Mouse (Mus musculus) cerebellum, adult 9-10 months (tissue): ENCODE data around the gene Gatb.

ENCODE experiments used
- DNase-seq: peaks from one replicate; pipeline ENCODE4 v3.0.0; 2022

The Gatb gene

GRCm38 (mm10) chr3:85661926-85662813 is 88.3 kb downstream of the Gatb start:
- DNase-seq, result no peak

GRCm38 (mm10) chr3:85663826-85664225 is 89.9 kb downstream of the Gatb start:
- DNase-seq, result no peak

- DNase-seq, result peak; percentile 81
Observed at GRCm38 (mm10) chr3:85664591-85665171, 90.8 kb downstream of the Gatb start.

- no peak for DNase-seq
Observed at GRCm38 (mm10) chr3:85666166-85666565, 92.2 kb downstream of the Gatb start.

GRCm38 (mm10) chr3:85666736-85667135 is 92.8 kb downstream of the Gatb start:
- no peak for DNase-seq

- DNase-seq, result no peak
Observed at GRCm38 (mm10) chr3:85667683-85668082, 93.8 kb downstream of the Gatb start.

GRCm38 (mm10) chr3:85669844-85670243 is 95.9 kb downstream of the Gatb start:
- DNase-seq, result no peak

- no peak for DNase-seq
Observed at GRCm38 (mm10) chr3:85677133-85677532, 103.2 kb downstream of the Gatb start.

- DNase-seq, result no peak
Observed at GRCm38 (mm10) chr3:85677952-85678351, 104.0 kb downstream of the Gatb start.

GRCm38 (mm10) chr3:85679312-85679933 is 105.5 kb downstream of the Gatb start:
- DNase-seq, result no peak

GRCm38 (mm10) chr3:85679960-85680359 is 106.0 kb downstream of the Gatb start:
- no peak for DNase-seq

GRCm38 (mm10) chr3:85681136-85681535 is 107.2 kb downstream of the Gatb start:
- no peak for DNase-seq

GRCm38 (mm10) chr3:85683618-85684017 is 109.7 kb downstream of the Gatb start:
- no peak for DNase-seq

- no peak for DNase-seq
Observed at GRCm38 (mm10) chr3:85685271-85685670, 111.4 kb downstream of the Gatb start.

- DNase-seq, result no peak
Observed at GRCm38 (mm10) chr3:85688341-85688740, 114.4 kb downstream of the Gatb start.

GRCm38 (mm10) chr3:85691134-85691533 is 117.2 kb downstream of the Gatb start:
- no peak for DNase-seq

GRCm38 (mm10) chr3:85693013-85693412 is 119.1 kb downstream of the Gatb start:
- no peak for DNase-seq

GRCm38 (mm10) chr3:85695056-85695455 is 121.1 kb downstream of the Gatb start:
- DNase-seq, result peak; percentile 63

GRCm38 (mm10) chr3:85698496-85698895 is 124.6 kb downstream of the Gatb start:
- DNase-seq, result no peak

- peak; percentile 60 for DNase-seq
Observed at GRCm38 (mm10) chr3:85703141-85703882, 129.4 kb downstream of the Gatb start.
